17 mouse cellular contexts compared by ENCODE assay signal in the genomic region with DNA sequence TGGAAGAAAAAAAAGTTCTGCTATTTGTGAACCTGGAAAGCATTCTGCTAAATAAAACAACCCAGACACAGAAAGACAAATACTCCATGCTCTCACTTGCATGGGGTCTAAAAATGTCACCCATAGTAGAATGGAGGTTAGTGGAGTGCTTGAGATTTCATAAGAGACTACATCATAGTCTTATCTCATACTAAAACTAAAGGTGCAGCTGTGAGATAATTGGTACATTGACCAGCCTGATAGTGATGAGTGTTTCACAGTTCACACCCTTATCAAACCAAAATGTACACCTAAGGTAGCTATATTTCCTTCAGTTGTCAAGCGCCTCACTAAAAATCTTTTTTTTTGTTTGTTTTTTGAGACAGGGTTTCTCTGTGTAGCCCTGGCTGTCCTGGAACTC. TPM values are rescaled to one million over a fixed set of nuclear protein-coding genes. Genes with fewer than 3 reads are reported as not detected.
DNase-seq lines count a peak whose midpoint lies in the region; ATAC-seq and TF ChIP-seq lines count a peak whose summit lies in the region.
"Had no signal": no experiment of that assay in that cellular context is flagged by ENCODE, and none has a peak within 500 bp of the region (broad histone marks: within the 10 kb centered on the region; RNA-seq: fewer than 3 reads in every experiment).

No protein-coding gene starts in this region.

- H3K9me3 ChIP-seq in liver, embryonic 12.5 days (replicated peaks): no peaks in the 10 kb centered on the region
- H3K9me3 ChIP-seq in liver, postnatal 0 days (ENCODE audit: low read length): no peaks in the 10 kb centered on the region
- H3K9me3 ChIP-seq: embryonic facial prominence, embryonic 10.5 days; forebrain, embryonic 10.5 days; heart, embryonic 10.5 days; hindbrain, embryonic 12.5 days had no signal

- no peaks in the 10 kb centered on the region for H3K27me3 ChIP-seq in liver, embryonic 12.5 days (replicated peaks)
- H3K27me3 ChIP-seq in liver, postnatal 0 days (ENCODE audit: insufficient read depth, low read length): no peaks in the 10 kb centered on the region
- H3K27me3 ChIP-seq: hindbrain, embryonic 12.5 days had no signal

- no peak overlapping the region for H3K9ac ChIP-seq in liver, embryonic 12.5 days
- H3K9ac ChIP-seq in liver, postnatal 0 days (replicated peaks): no peak overlapping the region
- H3K9ac ChIP-seq: hindbrain, embryonic 12.5 days had no signal

- peaks cover 18% of the 10 kb centered on the region for H3K4me1 ChIP-seq in liver, embryonic 12.5 days
- H3K4me1 ChIP-seq in liver, postnatal 0 days (ENCODE audit: insufficient read depth): peaks cover 8% of the 10 kb centered on the region; the same call in 1 of the 2 replicates

- no peak for TF ChIP-seq CTCF in liver, postnatal 0 days (IDR thresholded peaks at IDR 0.05; ENCODE audit: low read depth)

- H3K27ac ChIP-seq in liver, embryonic 12.5 days: no peak overlapping the region
- no peak overlapping the region for H3K27ac ChIP-seq in liver, postnatal 0 days (ENCODE audit: low read depth)
- H3K27ac ChIP-seq: embryonic facial prominence, embryonic 10.5 days; forebrain, embryonic 10.5 days; heart, embryonic 10.5 days; hindbrain, embryonic 12.5 days had no signal

- WGBS in liver, embryonic 12.5 days (ENCODE audit: insufficient replicate concordance): 54% methylated on average over 1 of the region's 1 CpGs
- 70% methylated on average over 1 of the region's 1 CpGs for WGBS in liver, postnatal 0 days (ENCODE audit: insufficient replicate concordance)

- no peak for DNase-seq in liver, postnatal 0 days
- DNase-seq in c-Kit-positive CD71-positive TER-119-positive erythroid progenitor cells, embryonic 14.5 days (ENCODE audit: low spot score): peak; percentile 17
- DNase-seq in right cerebral cortex, adult 18-20 months: no peak
- no peak for DNase-seq in adrenal gland, adult 8-10 months
- DNase-seq: adrenal gland, postnatal 14 days; cerebellum, adult 2 months; cerebellum, postnatal 10 days; heart, adult 18-20 months; heart, postnatal 4 days had no signal

- H3K36me3 ChIP-seq in liver, embryonic 12.5 days: no peaks in the 10 kb centered on the region
- H3K36me3 ChIP-seq in liver, postnatal 0 days (replicated peaks; ENCODE audit: insufficient read depth, low read length): no peaks in the 10 kb centered on the region
- H3K36me3 ChIP-seq: embryonic facial prominence, embryonic 10.5 days; heart, embryonic 10.5 days; hindbrain, embryonic 12.5 days had no signal

- ATAC-seq in liver, embryonic 12.5 days: peak; percentile 61; the same call in 1 of the 2 replicates
- ATAC-seq in liver, postnatal 0 days: no peak
- ATAC-seq in megakaryocyte, adult 5-6 weeks (ENCODE audit: poor library complexity, severe bottlenecking): 0 out of 2 replicates have a peak, but pooled peaks have one; percentile 35
- ATAC-seq: forebrain, embryonic 14.5 days; hindbrain, embryonic 16.5 days had no signal

- H3K4me2 ChIP-seq in liver, embryonic 12.5 days: no peak overlapping the region
- H3K4me2 ChIP-seq in liver, postnatal 0 days (ENCODE audit: low read depth, low read length): no peak overlapping the region
- H3K4me2 ChIP-seq: hindbrain, embryonic 12.5 days had no signal

- TF ChIP-seq EP300 in liver, postnatal 0 days (IDR thresholded peaks at IDR 0.05; ENCODE audit: low read depth): no peak; the same call in 1 of the 2 replicates

- no peak overlapping the region for H3K4me3 ChIP-seq in liver, embryonic 12.5 days
- no peak overlapping the region for H3K4me3 ChIP-seq in liver, postnatal 0 days (ENCODE audit: low read depth, low read length)
- H3K4me3 ChIP-seq: embryonic facial prominence, embryonic 10.5 days; forebrain, embryonic 10.5 days; heart, embryonic 10.5 days; hindbrain, embryonic 12.5 days had no signal

RNA-seq across cellular contexts. Expression of a gene that starts 8.5 kb away (rescaled TPM):
- polyA plus RNA-seq in liver, embryonic 12.5 days (2016; fragmentation: Nextera tagmentation; extraction: Ambion mirVana): 8.1 and 9.1 TPM in 2 replicates
- 5.4 and 6.3 TPM in 2 replicates for polyA plus RNA-seq in liver, postnatal 0 days (2015; fragmentation: Nextera tagmentation; extraction: Ambion mirVana)
- total RNA-seq in megakaryocyte, adult 5-6 weeks (2015): 31.2 and 33.7 TPM in 2 replicates
- 29.2 and 35.5 TPM in 2 replicates for total RNA-seq in megakaryocyte, adult 5-6 weeks (2017)
- total RNA-seq in adrenal gland, adult 8-10 months (2022): 10 to 100 TPM; 19.3 to 39.5 (median 34.2) TPM
